Mouse (Mus musculus): Measurements from ENCODE around the gene Pax1.

DNA sequence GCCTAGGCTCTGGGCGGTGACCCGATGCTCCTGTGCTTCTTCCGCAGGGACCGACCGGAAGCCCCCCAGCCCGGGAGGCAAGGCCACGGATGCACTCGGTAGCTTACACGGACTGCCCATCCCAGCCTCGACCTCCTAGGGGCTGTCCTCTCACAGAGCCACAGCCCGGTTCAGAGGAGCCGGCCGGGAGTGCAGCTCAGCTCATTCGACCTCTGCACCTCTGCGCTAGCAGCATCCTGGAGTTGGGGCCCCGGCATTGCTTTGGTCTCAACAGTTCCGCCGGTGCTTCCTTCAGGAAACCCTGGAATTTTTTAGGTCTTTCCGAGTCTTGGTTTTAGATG, 11.9 kb downstream of the Pax1 start:
- TF ChIP-seq POLR2A (IDR thresholded peaks at IDR 0.05; ENCODE audit: insufficient read depth, low read depth, low read length): no peak
- TF ChIP-seq CTCF (IDR thresholded peaks at IDR 0.05): no peak
